Mouse (Mus musculus) thymus, adult 18-20 months (tissue): Measurements from ENCODE around the gene Smg6.
A peak's percentile ranks its signal among the peaks of the same experiment; 100 is the strongest.

ENCODE experiments used
- DNase-seq, 2 experiments: peaks; one replicate each; pipeline ENCODE4 v3.0.0; 2022; ENCODE audit warnings: mixed read lengths in 2 of 2

The Smg6 gene

GRCm38 (mm10) chr11:75152603-75153557 lies 227.3 kb downstream of the Smg6 start:
- DNase-seq = no peak

GRCm38 (mm10) chr11:75154053-75154585 lies 228.5 kb downstream of the Smg6 start:
- DNase-seq = no peak

GRCm38 (mm10) chr11:75155985-75156384 lies 230.4 kb downstream of the Smg6 start:
- DNase-seq = no peak

- no peak for DNase-seq
These were observed 230.8 kb downstream of the Smg6 start for GRCm38 (mm10) chr11:75156416-75156815.

- DNase-seq = no peak
These were observed 231.4 kb downstream of the Smg6 start for GRCm38 (mm10) chr11:75157037-75157436.

- DNase-seq = no peak
These were observed 232.3 kb downstream of the Smg6 start for GRCm38 (mm10) chr11:75157901-75158300.

GRCm38 (mm10) chr11:75158432-75158831 lies 232.8 kb downstream of the Smg6 start:
- DNase-seq = no peak

GRCm38 (mm10) chr11:75159564-75159963 lies 233.9 kb downstream of the Smg6 start:
- no peak for DNase-seq

GRCm38 (mm10) chr11:75160954-75161353 lies 235.3 kb downstream of the Smg6 start:
- DNase-seq = no peak

- no peak for DNase-seq
These were observed 235.9 kb downstream of the Smg6 start for GRCm38 (mm10) chr11:75161417-75162008.

GRCm38 (mm10) chr11:75162591-75163080 lies 237.0 kb downstream of the Smg6 start:
- DNase-seq = no peak

- no peak for DNase-seq
These were observed 237.8 kb downstream of the Smg6 start for GRCm38 (mm10) chr11:75163379-75163778.

GRCm38 (mm10) chr11:75164051-75164450 lies 238.4 kb downstream of the Smg6 start:
- no peak for DNase-seq

GRCm38 (mm10) chr11:75164750-75165149 lies 239.1 kb downstream of the Smg6 start:
- DNase-seq = no peak

GRCm38 (mm10) chr11:75165441-75166192 lies 240.0 kb downstream of the Smg6 start:
- peak; percentile 56 to 65 for DNase-seq

GRCm38 (mm10) chr11:75166193-75166842 lies 240.7 kb downstream of the Smg6 start:
- DNase-seq = no peak

- DNase-seq = no peak
These were observed 241.4 kb downstream of the Smg6 start for GRCm38 (mm10) chr11:75166861-75167642.

- no peak for DNase-seq
These were observed 242.3 kb downstream of the Smg6 start for GRCm38 (mm10) chr11:75167643-75168589.

- DNase-seq = peak; percentile 64 to 71
These were observed 243.2 kb downstream of the Smg6 start for GRCm38 (mm10) chr11:75168590-75169361.
